Mouse (Mus musculus) kidney, adult 18-20 months (tissue): ENCODE results near the gene Pdzd2.

Experiments used
- DNase-seq: peaks from one replicate; pipeline ENCODE4 v3.0.0; 2021

The Pdzd2 gene

DNA sequence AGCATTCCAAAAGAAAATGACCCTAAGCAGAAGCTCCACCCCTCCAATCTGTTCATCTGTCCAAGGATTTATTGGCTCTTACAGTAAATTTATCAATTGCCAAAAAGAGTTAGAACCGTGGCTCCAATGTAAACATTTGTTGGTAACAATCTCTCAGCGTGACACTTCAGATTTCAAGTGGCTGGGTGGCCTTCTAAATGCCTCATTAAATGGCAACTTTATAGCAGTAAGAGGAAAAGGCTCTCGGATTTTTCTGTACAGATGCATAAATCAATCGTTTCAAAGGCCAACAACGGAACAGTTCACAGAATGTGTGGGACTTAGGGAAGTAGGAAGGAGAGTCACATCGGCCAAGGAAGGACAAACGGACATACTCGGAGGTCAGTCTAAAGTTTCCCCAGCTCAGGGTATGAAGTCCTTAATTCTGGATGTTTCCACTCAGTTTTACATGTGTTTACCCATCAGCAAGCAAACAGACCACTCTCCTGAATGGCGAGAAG lies 222.4 kb downstream of the Pdzd2 start:
- no peak for DNase-seq

DNA sequence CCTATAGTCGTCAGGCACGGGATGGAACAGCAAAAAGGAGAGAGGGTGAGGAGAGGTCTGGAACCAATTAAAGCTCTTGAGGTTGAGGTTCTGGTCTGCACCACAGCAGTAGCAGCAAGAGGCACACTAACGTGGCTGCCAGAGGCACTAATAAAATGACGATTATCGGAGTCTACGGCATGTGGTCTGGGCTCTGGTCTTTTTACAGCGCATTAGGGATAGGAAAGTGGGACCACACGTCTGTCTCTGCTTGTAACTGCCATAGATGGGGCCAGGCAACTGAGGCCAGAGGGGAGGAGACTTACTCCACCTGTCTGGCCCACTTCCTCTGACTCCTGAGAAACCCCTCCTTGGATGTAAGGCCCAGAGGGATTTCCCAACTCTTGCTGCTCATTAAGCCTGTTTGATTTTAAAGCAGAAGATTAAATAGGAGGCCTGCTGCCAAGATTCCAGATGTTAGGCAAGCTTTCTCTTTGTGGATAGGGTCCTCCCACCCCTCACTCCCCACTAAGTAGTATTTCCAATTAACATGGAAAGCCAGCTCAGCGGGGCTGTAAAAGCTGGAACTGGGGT lies 224.4 kb downstream of the Pdzd2 start:
- DNase-seq, result no peak

DNA sequence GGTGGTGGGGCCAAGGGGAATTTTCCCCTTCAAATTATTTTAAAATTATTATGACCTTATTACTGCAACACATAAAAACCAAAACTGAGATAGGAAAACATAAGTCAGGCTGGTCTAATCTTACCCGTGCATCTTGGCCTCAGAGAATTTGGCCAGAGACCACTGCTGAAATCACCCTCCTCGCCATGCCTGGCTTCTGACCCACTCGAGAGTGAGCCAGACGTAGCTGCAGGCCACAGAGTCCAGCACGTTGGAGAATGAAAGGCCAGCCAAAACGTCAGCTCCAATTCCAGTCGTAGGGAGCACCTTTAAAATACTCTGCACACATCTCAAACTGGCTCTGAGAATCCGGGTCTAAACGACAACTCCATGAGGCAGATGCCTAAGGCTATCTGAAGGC lies 226.2 kb downstream of the Pdzd2 start:
- DNase-seq, result no peak

DNA sequence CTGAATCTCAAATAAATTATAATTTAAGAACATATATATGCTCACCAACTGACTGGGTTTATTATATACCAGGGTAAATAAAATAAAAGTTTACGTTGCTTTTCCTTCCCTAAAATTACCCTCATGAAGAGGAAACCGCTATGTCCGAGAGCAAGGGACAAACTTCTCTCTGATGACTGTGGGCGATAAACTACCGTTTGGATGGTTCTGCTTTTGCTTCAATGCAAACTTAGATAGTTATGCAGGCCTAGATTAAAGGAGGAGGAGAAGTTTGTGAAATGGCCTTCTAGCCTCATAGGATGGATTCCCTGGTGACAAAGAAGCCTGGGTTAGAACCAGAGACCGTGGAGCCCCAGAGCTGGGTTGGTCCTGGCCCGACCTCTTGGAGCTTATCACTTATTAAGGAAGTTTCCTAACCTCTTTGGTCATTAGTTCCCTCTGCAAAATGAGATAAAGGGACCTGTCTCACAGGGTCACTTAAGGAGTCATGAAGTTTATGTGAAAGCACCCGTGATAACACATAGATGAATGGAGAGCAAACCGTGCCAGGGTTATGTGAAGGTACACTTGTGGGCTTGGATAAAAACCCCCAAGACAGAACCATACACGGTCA lies 230.9 kb downstream of the Pdzd2 start:
- DNase-seq, result no peak

DNA sequence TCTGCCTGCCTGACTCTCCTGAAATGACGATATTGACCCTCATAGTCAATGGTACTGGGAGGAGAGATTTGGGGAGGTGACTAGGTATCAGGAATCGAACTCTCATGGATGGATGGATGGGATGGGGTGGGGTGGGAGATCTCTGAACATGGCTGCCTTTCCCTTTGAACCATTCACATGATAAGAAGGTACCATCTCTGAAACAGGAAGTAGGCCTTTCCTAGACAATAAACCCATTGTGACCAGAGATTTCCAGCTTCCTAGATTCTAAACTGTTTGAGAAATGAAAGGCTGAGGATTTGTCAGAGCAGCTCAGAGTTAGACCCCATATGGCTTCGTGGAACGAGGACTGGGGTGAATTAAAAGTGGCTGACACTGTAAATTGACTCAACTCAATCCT lies 232.2 kb downstream of the Pdzd2 start:
- DNase-seq, result no peak

DNA sequence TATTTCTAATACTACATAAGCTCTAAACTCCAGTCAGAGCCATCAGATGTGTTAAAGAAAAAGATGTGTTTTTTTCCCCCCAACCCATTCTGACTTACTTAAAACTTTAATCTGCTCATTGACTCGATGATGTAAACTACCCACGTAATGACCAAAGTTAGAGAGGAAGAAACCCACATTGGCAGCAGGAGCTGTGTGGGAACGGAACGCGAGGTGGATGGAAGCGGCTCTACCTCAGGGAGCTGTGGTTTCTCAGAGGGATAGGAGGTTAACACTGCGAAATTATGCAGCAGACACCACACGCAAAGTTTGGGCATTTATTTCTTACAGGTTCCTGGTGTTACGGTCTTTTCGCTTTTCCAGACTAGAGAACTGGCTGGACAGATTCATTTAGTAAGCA lies 233.2 kb downstream of the Pdzd2 start:
- no peak for DNase-seq

DNA sequence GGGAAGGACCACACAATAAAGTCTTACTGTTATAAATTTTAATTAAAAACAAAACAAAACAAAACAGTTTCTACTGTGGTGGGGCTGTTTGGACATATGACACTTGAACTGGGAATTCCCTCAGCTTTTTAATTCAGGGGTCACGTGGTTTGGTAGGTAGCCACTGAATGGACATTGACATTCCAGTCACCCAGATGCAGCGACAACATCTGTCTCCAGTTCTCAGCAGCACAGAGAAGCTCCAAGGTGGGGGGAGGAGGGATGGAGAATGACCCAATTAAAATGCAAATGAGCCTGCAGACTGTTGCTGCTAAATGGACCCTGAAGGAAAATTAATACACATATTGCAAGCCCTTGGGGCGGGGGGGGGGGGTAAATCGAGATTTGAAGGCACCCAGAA lies 233.6 kb downstream of the Pdzd2 start:
- no peak for DNase-seq

DNA sequence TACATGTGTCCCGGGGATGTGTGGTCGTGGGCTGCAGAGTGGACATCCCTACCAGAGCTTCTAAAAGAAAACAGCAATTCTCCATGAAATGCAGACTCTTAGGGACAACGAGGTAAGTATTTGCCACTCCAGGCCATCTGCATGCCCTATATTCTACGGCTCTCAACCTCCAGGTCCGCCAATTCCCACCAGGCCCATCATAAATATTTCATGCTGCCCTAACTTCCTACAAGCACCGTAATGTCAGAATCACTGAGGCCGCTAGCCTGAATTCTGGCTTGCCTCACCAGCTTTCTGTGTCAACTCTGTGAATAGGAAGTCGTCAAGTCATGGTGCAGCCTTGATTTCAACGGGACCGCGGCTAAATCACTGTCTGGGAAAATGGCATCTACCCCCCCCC lies 234.2 kb downstream of the Pdzd2 start:
- DNase-seq, result no peak

DNA sequence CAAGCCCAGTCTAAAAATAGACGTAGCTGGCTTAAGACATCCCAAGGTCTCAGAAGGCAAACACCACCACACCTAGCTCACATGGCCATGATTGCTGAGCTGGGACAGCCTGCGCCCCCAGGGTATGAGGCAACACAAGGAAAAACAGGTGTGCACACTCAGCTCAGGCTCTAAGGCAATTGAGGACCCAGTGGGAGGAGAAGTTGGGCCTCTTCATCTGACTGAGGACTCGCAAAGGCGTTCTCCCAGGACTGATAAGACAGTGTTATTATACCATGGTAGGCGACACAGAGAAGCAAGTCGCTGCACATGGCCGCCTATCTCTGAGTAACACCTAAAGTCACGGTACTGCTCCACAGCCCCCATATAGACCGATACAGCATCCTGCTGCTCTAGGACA lies 235.8 kb downstream of the Pdzd2 start:
- DNase-seq, result no peak

DNA sequence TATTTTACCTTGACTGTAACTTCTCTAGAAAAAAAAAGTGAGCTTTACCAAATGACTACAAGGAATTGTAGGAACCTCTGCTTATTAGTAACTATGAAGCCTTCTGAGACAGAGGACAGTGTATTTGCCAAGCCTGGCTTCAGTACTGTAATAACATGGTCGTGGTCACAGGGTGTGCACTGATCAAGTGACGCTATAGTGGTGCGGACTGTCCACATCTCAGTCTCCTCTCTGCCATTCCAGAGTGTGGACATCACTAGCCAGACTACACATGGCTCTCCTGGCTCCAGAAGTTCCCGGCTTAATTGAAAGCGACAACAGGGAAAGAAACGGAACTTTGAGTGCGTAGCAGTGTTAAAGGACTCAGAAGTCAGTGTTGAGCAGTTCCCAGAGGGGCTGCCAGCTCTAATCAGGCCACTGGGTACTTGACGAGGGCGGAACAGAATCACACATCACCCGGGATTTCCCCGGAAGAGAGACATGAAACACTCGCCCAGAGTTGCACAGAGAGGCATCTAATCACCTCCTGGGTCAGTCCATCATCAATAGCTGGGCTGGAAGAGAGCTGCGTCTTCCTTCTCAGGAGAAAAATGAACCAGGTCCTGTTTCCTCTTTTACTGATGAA lies 237.7 kb downstream of the Pdzd2 start:
- no peak for DNase-seq

DNA sequence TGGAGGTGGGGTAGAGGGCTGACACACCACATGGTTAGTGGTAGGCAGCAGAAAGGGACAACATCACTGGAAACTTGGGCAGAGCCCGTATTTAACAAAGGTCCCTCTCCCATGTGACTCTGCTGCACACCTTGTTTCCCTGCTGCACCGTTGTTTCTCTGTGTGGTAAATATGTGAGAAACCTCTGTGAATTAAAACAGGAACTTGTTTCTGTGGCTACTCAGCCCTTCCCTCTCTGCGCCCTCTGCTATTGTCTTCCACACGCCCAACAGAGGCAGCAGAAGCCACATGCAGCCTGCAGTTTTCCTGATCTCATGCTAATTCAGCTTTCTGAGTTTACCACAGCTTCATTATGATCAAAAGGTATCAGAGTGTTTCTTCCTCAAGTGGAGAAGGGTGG lies 239.1 kb downstream of the Pdzd2 start:
- no peak for DNase-seq

DNA sequence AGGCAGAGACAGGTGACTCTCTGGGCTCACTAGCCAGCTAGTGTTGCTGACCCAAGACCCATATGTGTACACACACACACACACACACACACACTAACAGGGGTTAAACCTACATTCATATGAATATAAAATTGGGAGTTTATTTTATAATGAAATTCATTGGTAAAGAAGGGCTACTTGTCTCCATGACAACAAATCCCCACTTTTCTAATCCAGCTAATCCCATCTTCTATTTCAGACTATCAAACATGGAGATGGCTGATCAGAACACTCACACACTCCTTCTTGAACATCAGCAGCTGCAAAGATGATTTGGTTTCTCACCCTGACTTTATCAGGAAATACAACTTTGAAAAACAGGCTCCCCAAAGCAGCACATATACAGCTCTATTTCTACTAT lies 245.6 kb downstream of the Pdzd2 start:
- no peak for DNase-seq

DNA sequence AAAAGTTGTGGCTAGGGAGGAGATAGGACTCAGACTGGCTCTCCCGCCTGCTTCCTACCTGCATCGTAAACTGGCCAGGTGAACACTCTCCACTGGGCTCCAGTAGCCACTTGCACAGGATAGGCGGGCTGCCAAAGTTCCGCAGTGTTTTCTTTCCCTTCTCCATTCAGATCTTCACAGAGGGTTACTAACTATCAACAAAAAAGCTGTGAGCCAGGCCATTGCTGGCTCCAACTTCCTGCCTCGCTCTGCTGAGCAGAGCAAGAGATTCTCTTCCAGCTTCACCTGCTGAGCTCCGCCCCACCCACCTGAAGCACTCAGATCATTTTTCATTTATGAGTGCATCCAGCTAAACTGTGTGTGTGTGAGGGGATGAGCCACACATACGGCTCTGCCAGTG lies 246.5 kb downstream of the Pdzd2 start:
- DNase-seq, result peak; percentile 31

DNA sequence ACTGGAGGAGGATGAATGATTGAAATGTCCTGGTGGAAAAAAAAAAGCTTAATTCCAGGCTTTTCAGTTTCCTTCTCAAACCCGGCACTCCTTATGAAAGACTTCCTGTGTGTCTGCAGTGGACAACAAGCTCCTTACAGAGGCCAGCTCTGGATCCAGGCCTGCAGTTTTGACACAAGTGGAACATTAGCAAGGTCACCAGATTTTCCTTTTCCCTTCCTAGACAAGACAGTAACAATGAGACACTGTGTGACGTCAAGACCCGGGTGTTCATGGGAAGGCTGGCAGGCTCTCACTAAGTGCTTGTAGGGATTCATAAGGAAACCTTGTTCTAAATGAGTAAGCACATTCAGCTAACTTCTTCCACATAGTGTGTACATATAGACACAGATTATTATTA lies 248.8 kb downstream of the Pdzd2 start:
- peak; percentile 43 for DNase-seq

DNA sequence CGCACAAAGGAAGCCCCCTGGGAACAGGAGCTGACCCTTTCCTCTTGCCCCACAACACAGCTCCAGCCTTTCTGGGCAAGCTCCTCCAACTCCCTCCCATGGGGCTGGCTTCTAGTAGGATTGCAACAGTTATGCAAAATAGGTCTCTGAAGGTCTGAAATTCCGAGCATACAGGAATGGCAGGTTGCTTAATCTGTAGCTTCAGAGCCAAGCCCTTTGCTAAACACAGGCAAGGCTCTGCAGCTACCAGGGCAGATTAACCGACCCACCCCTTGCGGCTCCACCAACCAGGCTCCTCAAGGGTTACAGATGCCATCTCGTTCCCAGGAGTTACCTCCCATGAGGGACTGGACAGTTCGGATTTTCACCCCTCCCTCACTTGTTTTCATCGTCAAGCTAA lies 249.2 kb downstream of the Pdzd2 start:
- DNase-seq, result peak; percentile 30

DNA sequence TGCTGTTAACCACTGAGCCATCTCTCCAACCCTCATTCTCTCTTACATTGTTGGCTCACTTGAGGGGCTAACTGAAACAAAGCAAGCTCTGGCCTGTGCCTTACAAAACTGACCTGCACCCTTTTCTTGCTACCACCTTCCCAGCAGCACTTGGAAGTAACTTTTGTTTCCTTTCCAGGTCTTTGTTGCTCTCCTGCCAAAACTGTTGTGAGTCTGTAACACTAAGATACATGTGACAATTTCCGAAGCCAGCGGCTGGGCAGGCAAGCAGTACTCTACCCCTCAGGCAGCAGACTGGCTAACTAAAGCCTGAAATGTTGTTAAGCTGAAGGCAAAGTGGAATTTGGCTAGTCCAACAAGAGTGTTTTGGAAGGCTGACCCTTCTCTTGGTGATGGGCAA lies 251.4 kb downstream of the Pdzd2 start:
- no peak for DNase-seq

DNA sequence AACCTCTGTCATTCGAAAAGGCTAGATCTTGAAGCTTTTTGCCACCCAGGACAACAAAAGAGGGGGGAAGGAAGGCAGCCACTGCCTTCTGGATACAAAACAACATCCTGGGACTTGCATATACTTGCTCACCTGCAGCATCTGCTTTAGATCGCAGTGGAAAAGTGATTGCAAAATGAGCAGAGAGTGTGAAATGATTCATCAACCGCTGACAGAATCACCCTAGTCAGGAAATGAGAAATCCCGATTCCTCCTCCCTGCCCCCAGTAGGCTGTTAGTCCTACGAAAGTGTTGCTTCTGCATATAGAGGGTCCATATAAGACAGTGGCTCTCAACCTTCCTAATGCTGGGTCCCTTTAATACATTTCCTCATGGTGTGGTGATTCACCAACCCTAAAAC lies 258.5 kb downstream of the Pdzd2 start:
- no peak for DNase-seq

DNA sequence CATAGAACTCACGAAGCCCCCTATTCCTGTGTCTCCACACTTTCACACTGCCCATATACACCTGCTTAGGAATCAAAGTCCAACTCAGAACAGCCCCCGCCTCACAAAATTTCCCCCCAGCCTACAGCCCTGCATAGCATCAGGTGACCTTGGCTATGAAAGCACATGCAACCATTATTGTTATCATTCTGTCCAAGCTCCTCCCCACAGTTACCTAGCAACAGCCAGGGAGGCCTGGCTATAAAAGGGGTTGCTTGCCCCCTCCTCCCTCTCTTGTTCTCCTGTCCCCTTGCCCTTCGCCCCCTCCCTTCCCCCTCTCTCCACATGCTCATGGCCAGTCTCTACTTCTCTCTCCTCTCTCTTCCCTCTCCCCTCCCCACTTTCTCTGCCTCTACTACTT lies 259.4 kb downstream of the Pdzd2 start:
- no peak for DNase-seq

DNA sequence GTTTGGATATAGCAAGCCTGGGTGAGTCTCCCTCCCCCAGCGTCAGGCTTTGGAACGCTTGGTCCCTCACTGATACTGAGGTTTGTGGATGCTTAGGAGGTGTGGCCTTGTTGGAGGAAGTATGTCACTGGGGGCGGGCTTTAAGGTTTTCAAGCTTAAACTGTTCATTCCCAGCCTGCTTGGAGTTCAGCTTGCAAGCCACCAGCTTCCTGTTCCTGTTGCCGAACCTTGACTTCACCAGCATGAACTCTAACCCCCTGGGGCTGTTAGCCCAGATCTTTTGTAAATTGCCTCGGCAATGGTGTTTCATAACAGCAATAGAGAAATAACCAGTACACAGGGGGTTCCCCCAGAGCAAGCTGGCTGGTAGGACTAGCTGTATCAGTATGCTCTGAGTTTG lies 260.4 kb downstream of the Pdzd2 start:
- DNase-seq, result peak; percentile 29

DNA sequence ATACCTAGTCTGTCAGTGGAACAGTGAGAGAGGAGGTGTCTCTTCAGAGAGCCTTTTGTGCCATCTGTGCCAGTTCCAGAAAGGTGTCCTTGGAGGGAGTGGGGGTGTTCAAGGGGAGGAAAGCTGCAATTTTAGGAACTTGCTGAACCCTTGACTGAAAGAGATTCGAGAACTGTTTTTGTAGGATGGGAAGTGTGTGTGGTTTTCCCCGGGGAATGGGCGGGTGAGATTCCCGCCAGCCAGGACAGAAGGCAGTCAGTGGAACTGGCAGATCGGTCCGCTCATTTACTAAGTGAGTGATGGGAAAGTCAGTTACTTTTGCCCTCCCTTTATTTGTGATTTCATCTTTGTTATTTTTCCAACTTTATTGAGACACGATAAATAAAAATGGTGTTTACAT lies 266.1 kb downstream of the Pdzd2 start:
- DNase-seq, result no peak

DNA sequence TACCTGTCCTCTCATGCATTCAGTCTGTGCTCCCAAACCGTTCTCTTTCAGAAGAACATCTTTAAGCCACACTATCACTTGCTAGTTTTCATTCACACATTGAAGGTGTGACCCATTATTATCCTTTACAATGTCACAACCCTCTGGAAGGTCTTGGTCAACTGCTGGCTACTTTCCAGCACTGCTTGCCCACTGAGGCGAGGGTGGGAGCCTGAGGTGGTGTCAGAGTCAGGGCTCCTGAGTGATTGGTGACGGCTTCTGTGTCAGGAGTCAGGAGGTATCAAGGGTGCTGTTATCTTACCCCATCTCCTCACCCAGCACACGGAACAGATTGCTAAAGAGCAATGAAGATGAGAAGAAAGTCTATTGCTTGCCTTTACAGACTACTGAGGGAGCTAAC lies 267.1 kb downstream of the Pdzd2 start:
- DNase-seq, result no peak

DNA sequence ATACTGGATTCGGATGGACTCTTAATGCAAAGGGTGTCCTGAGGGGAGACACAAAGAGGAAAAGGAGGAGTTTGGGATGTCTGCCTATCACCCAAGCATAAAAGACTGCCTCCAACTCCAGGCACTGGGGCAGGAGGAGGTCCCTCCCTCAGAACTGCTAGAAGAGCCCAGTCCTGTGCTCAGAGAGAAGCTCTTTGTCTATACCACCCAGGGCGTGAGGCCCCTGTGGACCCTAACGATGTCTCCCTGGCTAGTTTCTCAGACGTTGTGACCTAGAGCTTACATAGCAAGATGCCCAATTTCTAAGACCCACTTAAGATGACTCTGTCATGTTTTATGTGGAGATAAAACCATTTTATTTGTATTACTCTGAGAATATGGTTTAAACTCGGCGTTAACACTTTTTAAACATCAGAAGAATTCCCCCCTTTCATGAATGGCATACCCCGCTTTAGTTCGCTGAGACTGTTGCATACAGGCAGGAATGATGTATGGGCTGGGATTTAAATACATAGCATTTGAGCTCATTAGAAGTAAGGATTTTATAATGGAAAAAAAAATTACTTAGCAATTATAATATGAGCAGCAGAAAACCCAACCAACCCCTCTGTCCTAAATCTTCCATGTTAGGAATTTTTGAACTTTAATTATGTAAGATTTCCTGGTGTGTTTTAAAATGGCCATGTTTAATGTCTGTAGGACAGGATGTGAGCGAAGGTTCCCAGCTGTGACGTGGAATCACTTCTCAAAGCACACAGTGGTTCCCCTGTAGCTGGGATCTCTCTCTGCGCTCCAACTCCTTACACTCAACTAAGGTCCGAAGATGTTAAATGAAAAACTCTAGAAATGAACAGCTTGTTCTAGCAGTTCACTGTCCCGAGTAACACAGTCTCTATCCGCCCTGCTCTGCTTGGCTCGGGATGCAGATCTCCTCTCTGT lies 268.6 kb downstream of the Pdzd2 start:
- DNase-seq, result no peak

DNA sequence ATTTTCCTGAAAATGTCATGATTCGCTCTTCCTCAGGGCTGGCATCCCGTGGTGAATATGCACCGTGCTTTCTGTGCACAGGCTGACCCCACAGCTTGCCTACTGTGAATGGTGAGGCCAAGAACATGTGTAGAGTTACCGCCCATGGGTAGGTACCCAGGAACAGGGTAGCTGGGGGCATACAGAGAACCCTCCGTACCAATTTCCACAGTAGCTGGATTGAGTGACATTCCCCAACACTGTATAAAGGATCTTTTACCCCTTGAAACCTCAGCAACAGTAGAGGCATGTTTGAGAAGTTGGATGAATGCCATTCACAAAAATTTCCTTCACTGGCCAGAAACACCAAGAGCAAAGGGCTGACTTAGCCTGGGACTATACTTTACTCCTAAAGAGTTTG lies 271.1 kb downstream of the Pdzd2 start:
- no peak for DNase-seq

DNA sequence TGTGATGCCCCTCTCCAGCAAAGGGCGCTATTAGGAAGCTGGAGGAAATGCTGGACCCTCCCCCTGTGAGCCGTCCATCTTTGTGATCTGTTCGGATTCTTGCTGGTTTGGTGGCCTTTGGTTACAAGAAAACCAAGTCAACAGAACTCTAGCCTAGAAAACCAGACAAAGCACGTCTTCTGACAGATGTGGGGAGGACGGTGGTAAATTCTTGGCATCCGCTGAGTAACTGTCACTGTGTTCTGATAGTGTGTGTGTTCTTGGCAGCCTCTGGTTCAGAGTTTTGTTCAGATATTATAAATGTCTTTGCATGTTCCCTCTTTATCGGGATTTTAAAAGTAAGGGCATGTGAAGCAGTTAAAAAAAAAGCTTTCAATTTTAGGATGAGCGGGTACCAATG lies 274.0 kb downstream of the Pdzd2 start:
- no peak for DNase-seq
